Mouse (Mus musculus) kidney, adult 2 months (tissue): ENCODE results near the gene Pkd2l1. TPM values are rescaled to one million over a fixed set of nuclear protein-coding genes. Genes with fewer than 3 reads are reported as not detected.

Experiments used
- DNase-seq: peaks from one replicate; pipeline ENCODE4 v3.0.0; 2021
- H3K27ac ChIP-seq: fragments of 200-500 bp; 2 replicates; pipeline ENCODE4 v1.5.1; 2012; ENCODE audit warnings: low read depth, low read length, control low read depth, inconsistent platforms; ENCODE audit not compliant: insufficient read depth
- H3K27me3 ChIP-seq: fragments of 200-500 bp; replicated peaks from 2 replicates; pipeline ENCODE4 v1.6.1; 2012; ENCODE audit warnings: mild to moderate bottlenecking, moderate library complexity, low read length, inconsistent platforms; ENCODE audit not compliant: control insufficient read depth, insufficient read depth
- H3K36me3 ChIP-seq: fragments of 200-500 bp; 2 replicates; pipeline ENCODE4 v1.6.1; 2012; ENCODE audit warnings: mild to moderate bottlenecking, moderate library complexity, low read length, inconsistent platforms; ENCODE audit not compliant: control insufficient read depth, insufficient read depth
- H3K4me1 ChIP-seq: fragments of 200-500 bp; 2 replicates; pipeline ENCODE4 v1.6.1; 2011; ENCODE audit warnings: low read length; ENCODE audit not compliant: control insufficient read depth, insufficient read depth
- H3K4me3 ChIP-seq: fragments of 200-500 bp; 2 replicates; pipeline ENCODE4 v1.5.1; 2011; ENCODE audit warnings: mild to moderate bottlenecking, low read depth, low read length, control low read depth; ENCODE audit not compliant: insufficient read depth
- CTCF ChIP-seq: fragments of 200-500 bp; conservative IDR thresholded peaks from 2 replicates; pipeline ENCODE4 v1.5.1; 2011; ENCODE audit warnings: low read depth, mild to moderate bottlenecking, control low read depth, low read length, moderate library complexity, mixed read lengths; ENCODE audit not compliant: insufficient read depth, insufficient read length
- POLR2A ChIP-seq: fragments of 200-500 bp; IDR thresholded peaks from one replicate; pipeline ENCODE4 v1.6.1; 2011; ENCODE audit warnings: low read depth, low read length, control low read depth
- WGBS: fragments of 180-500 bp; shearing (Covaris S2); methylation state at CpG from one replicate; pipeline ENCODE4 v1.1.7; 2018; 5-methylcytosine and 5-hydroxymethylcytosine counted together
- polyA plus RNA-seq: library from polyadenylated mRNA; depleted of rRNA; stranded (reverse); fragments of >200 nt; gene quantifications from 2 replicates; pipeline ENCODE4 v1.2.3, GENCODE M21; 2012

The Pkd2l1 gene
- polyA plus RNA-seq, 1 experiment: 0.02 TPM

DNA sequence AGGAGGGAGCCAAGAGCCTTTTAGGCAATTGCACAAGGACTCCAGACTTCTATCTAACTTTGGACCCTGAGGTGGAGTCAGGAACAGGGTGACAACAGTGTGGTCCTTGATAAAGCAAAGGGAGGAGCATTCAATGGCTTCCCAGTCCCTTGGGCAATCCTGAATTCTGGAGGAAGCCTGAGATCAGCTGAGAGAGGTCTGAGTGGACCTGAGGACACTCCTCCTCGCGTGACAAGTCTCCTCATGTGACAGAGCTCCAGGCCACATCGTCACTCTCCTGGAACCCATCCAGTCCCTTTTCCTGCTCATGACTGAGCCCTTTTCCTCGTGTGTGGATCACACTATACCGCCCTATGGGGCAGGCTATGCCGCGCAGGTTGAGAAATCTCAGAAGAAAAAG, 1.7 kb upstream of the Pkd2l1 start:
- Histone ChIP-seq H3K27ac (no peak overlapping the region), H3K27me3 (no peaks in the 10 kb centered on the region), H3K4me1 (no peaks in the 10 kb centered on the region), H3K36me3 (no peaks in the 10 kb centered on the region), H3K4me3 (no peak overlapping the region)
- TF ChIP-seq POLR2A (no peak), CTCF (no peak)
- DNase-seq: peak; percentile 29
- WGBS: 62% methylated on average over 7 of the region's 7 CpGs

DNA sequence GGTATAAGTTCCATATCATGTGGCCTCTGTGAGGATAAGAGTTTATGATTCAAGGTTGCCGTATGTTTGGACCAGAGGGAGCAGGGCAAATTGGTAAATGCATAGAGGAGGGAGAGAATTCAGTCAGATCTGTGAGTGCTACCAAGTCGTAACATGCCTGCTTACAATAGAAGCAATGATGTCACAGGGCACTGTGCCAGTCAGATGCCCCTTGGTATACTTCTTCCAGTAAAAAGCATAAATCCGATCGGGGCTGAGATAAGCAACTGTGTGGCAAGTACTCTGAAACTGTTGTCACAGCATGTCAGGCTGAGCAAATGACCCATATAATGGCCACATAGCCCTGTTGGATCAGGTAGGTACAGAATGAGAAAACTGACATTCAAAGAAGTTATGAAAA, 3.2 kb downstream of the Pkd2l1 start:
- H3K27me3 ChIP-seq: no peaks in the 10 kb centered on the region
- DNase-seq: no peak
- no peak overlapping the region for H3K27ac ChIP-seq
- WGBS: 79% methylated on average over 4 of the region's 4 CpGs
- H3K4me3 ChIP-seq: no peak overlapping the region
- TF ChIP-seq CTCF: no peak
- no peak for TF ChIP-seq POLR2A
- H3K36me3 ChIP-seq: no peaks in the 10 kb centered on the region
- no peaks in the 10 kb centered on the region for H3K4me1 ChIP-seq

DNA sequence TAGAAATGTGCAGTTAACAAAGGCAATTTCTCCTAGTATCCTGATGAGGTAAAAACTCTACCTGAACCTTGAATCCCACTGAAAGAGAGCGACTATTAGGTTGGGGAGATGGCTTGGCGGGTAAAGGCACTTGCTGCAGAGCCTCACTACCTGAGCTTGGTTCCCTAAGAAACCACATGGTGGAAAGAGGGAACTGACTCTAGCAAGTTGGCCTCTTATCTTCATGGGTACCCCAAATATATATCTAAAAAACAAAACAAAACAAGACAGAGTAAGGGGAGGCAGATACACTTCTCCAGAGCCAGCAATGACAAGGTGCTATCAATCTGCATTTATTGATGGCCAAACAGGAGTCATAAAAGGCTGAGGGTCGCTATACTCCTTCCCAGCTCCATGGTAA, 8.3 kb downstream of the Pkd2l1 start:
- Histone ChIP-seq H3K4me1 (no peaks in the 10 kb centered on the region), H3K4me3 (no peak overlapping the region), H3K36me3 (no peaks in the 10 kb centered on the region), H3K27me3 (no peaks in the 10 kb centered on the region), H3K27ac (no peak overlapping the region)
- no peak for DNase-seq
- WGBS: 66% methylated on average over 3 of the region's 3 CpGs
- TF ChIP-seq POLR2A: no peak
- TF ChIP-seq CTCF: no peak

DNA sequence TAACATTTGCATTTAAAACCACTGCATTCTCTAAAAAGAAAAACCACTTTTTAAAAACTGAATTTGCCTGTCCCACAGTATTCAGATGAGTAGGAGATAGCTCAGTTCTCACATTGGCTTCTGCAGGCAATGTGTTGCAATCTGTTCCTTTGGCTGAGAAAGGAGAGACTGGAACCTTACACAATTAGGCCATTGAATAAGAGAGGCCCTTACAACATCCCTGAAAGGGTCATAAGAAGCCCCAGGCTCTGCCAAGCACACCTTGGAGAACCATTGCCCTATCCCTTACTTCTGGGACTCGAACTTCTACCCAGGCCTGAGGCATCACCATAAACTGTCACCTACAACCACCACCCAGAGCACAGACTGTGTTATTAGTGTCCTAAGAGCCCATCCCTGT, 11.7 kb downstream of the Pkd2l1 start:
- 91% methylated on average over 1 of the region's 1 CpGs for WGBS
- no peaks in the 10 kb centered on the region for H3K36me3 ChIP-seq
- no peak overlapping the region for H3K27ac ChIP-seq
- no peak overlapping the region for H3K4me3 ChIP-seq
- TF ChIP-seq CTCF (no peak), POLR2A (no peak)
- no peaks in the 10 kb centered on the region for H3K27me3 ChIP-seq
- no peak for DNase-seq
- no peaks in the 10 kb centered on the region for H3K4me1 ChIP-seq

DNA sequence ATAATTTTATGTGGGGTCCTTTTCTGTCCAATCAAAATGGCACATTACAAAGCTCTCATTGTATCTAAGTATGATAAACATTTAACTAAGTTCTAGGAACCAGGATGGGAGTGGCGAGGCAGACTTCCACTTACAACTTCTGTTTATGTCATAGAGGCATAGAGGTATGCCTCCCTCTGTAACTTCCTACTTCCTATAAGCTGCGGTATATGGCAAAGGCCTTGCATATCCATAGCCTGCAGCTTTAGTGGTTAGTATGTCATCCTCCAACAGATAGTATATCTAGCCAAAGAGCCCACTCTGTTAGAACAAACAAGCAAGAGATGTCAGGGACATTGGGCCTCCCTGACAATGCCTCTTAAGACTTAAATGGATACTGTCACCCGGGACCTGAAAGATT, 15.5 kb downstream of the Pkd2l1 start:
- Histone ChIP-seq H3K36me3 (no peaks in the 10 kb centered on the region), H3K27ac (no peak overlapping the region), H3K4me1 (no peaks in the 10 kb centered on the region), H3K27me3 (no peaks in the 10 kb centered on the region), H3K4me3 (no peak overlapping the region)
- 91% methylated on average over 3 of the region's 3 CpGs for WGBS
- TF ChIP-seq POLR2A (no peak), CTCF (no peak)
- DNase-seq: no peak

DNA sequence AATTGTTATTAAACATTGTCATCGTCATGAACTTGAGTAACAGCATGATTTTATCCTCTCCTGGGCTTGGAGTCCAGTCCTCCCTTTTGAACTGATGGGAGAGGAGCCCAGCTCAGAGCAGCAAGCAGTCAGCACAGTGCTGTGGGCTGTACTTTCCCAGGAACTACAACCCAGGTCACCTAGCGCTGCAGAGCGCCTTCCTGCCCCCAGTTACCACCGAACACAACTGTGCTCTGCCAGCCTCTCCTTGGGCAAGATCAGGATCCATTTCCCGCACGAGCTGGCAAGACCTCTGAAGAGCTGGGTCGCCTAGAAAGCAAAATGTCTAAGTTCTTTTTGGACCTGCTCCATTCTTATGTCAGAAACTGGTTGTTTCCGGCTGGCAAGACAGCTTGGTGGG, 17.4 kb downstream of the Pkd2l1 start:
- Histone ChIP-seq H3K27me3 (no peaks in the 10 kb centered on the region), H3K36me3 (no peaks in the 10 kb centered on the region), H3K4me3 (no peak overlapping the region), H3K27ac (no peak overlapping the region), H3K4me1 (no peaks in the 10 kb centered on the region)
- DNase-seq: no peak
- 57% methylated on average over 8 of the region's 8 CpGs for WGBS
- TF ChIP-seq CTCF (no peak), POLR2A (no peak)

DNA sequence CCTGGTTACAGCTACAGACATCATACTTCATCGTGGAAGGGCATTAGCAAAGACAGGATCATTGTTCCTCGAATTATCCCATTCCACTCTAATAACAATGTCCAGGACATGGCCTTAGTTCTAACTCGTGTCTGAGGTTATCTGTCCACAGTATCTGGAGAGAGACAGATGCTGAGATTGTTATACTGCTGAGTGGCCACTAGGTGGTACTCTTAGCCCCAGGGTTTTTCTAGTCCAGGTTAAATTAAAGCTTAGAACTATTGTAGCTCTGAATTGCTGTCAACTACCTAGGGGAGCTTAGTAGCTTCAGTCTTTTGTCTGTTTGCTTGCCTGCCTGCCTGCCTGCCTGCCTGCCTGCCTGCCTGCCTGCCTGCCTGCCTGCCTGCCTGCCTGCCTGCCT, 30.7 kb downstream of the Pkd2l1 start:
- no peak overlapping the region for H3K4me3 ChIP-seq
- H3K4me1 ChIP-seq: no peaks in the 10 kb centered on the region
- H3K36me3 ChIP-seq: no peaks in the 10 kb centered on the region
- TF ChIP-seq POLR2A (no peak), CTCF (no peak)
- H3K27me3 ChIP-seq: no peaks in the 10 kb centered on the region
- H3K27ac ChIP-seq: no peak overlapping the region
- peak; percentile 9 for DNase-seq
- 9% methylated on average over 3 of the region's 3 CpGs for WGBS

DNA sequence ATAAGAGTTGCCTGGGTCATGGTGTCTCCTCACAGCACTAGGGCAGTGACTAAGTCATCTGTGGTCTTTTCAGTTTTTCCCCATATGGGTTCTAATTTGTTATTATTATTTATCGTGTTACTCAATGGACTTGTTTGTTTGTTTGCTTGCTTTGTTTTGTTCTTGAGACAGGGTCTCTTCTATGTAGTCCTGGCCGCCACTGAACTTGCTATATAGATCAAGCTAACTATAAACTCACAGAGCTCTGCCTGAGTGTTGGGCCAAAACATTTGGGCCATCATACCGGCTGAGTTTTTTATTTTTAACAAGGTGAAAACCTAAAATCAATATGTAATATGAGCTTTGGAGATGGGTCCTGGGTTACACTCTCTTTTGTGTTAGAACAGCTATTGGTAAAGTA, 32.9 kb downstream of the Pkd2l1 start:
- no peak for DNase-seq
- 85% methylated on average over 3 of the region's 3 CpGs for WGBS
- TF ChIP-seq CTCF: no peak
- no peak for TF ChIP-seq POLR2A

More for the DNA sequence above, 32.9 kb downstream of the Pkd2l1 start:
- no peaks in the 10 kb centered on the region for H3K27me3 ChIP-seq
- no peak overlapping the region for H3K27ac ChIP-seq
- H3K4me1 ChIP-seq: no peaks in the 10 kb centered on the region
- H3K36me3 ChIP-seq: no peaks in the 10 kb centered on the region
- no peak overlapping the region for H3K4me3 ChIP-seq
